Mouse (Mus musculus): ENCODE data around the gene Zscan12. TPM values are rescaled to one million over a fixed set of nuclear protein-coding genes. Genes with fewer than 3 reads are reported as not detected.

Zscan12 gene
- polyA plus RNA-seq (2015; fragmentation: Nextera tagmentation; extraction: Ambion mirVana): 12.9 and 13.9 TPM in 2 replicates

- peak within 1 kb of the TSS; percentile 89 for H3K4me3 ChIP-seq (ENCODE audit: low read length)
- peak within 1 kb of the TSS; percentile 92 for H3K9ac ChIP-seq (replicated peaks; ENCODE audit: low read length)
- ATAC-seq (ENCODE audit: low FRiP score, low TSS enrichment): peak; percentile 100
- peak within 1 kb of the TSS; percentile 71 for H3K4me2 ChIP-seq (replicated peaks; ENCODE audit: low read depth, low read length)
- WGBS: under 1% methylated on average over 29 of the region's 29 CpGs
- peak within 1 kb of the TSS; percentile 72 for H3K27ac ChIP-seq (ENCODE audit: low read length)
- peaks cover 19% of the 10 kb centered on the region for H3K4me1 ChIP-seq (ENCODE audit: insufficient read depth, low read length)
- peaks cover 6% of the 10 kb centered on the region; the same call in 1 of the 2 replicates for H3K36me3 ChIP-seq (ENCODE audit: insufficient read depth, low read length)
- no peaks in the 10 kb centered on the region for H3K27me3 ChIP-seq (ENCODE audit: insufficient read depth, low read length)
- H3K9me3 ChIP-seq (ENCODE audit: low read length): no peaks in the 10 kb centered on the region
Observed at GRCm38 (mm10) chr13:21362621-21363248, at the start of gene Zscan12. Zscan12 (plus strand) TSS chr13:21362820.

DNA sequence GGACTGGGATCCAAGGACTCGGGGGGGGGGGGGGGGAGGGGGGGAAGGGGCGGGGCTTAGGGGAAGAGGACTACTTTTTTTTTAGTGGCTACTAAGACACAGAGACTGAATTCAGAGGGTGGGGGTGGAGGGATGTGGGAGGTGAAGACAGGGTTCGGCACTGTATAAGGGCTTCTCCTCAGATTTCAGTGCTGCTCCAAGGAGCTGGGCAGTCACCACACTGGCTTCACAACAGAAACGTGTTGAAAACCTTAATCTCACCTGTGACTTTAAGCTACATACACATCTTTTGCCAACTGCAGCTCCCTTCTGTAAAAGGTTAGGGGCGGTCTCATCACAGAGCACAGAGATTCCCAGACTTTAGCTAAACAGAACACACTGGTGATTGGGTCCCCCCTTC, 49.8 kb upstream of the Zscan12 start:
- Histone ChIP-seq H3K27ac (ENCODE audit: low read length) (no peak overlapping the region), H3K4me1 (ENCODE audit: insufficient read depth, low read length) (peaks cover 4% of the 10 kb centered on the region; the same call in 1 of the 2 replicates), H3K4me2 (replicated peaks; ENCODE audit: low read depth, low read length) (no peak overlapping the region), H3K27me3 (ENCODE audit: insufficient read depth, low read length) (no peaks in the 10 kb centered on the region), H3K4me3 (ENCODE audit: low read length) (no peak overlapping the region), H3K36me3 (ENCODE audit: insufficient read depth, low read length) (no peaks in the 10 kb centered on the region), H3K9ac (replicated peaks; ENCODE audit: low read length) (no peak overlapping the region), H3K9me3 (ENCODE audit: low read length) (no peaks in the 10 kb centered on the region)
- ATAC-seq (ENCODE audit: low FRiP score, low TSS enrichment): peak; percentile 59; the same call in 1 of the 2 replicates
- 42% methylated on average over 3 of the region's 5 CpGs for WGBS

GRCm38 (mm10) chr13:21313903-21314302, 48.7 kb upstream of the Zscan12 start:
- Histone ChIP-seq H3K4me1 (ENCODE audit: insufficient read depth, low read length) (peaks cover 4% of the 10 kb centered on the region; the same call in 1 of the 2 replicates), H3K27ac (ENCODE audit: low read length) (no peak overlapping the region), H3K9ac (replicated peaks; ENCODE audit: low read length) (no peak overlapping the region), H3K9me3 (ENCODE audit: low read length) (no peaks in the 10 kb centered on the region), H3K4me2 (replicated peaks; ENCODE audit: low read depth, low read length) (no peak overlapping the region), H3K36me3 (ENCODE audit: insufficient read depth, low read length) (no peaks in the 10 kb centered on the region), H3K27me3 (ENCODE audit: insufficient read depth, low read length) (no peaks in the 10 kb centered on the region), H3K4me3 (ENCODE audit: low read length) (no peak overlapping the region)
- 86% methylated on average over 4 of the region's 4 CpGs for WGBS
- no peak for ATAC-seq (ENCODE audit: low FRiP score, low TSS enrichment)

DNA sequence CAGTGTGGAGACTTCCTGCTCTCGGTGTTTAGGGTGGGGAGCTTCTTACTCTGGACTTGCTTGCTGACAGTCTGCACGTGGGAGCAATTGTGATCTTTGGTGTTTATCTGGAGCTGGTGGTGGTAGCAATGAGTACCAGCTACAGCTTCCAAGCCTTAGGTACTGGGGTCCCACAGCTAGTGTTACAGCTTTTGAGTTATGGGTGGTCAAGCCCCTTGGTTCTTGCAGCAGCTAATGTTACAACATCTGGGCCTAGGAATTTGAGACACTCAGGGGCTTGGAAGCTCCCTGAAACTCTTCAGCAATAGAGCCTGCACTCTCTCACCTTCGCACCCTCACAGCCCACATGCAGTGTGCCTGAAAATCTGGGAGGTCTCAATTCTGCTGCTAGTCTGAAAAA, 42.4 kb upstream of the Zscan12 start:
- H3K4me1 ChIP-seq (ENCODE audit: insufficient read depth, low read length): peaks cover 12% of the 10 kb centered on the region
- no peak overlapping the region for H3K9ac ChIP-seq (replicated peaks; ENCODE audit: low read length)
- no peaks in the 10 kb centered on the region for H3K36me3 ChIP-seq (ENCODE audit: insufficient read depth, low read length)
- ATAC-seq (ENCODE audit: low FRiP score, low TSS enrichment): peak; percentile 60
- H3K9me3 ChIP-seq (ENCODE audit: low read length): no peaks in the 10 kb centered on the region
- no peak overlapping the region for H3K4me3 ChIP-seq (ENCODE audit: low read length)
- no peaks in the 10 kb centered on the region for H3K27me3 ChIP-seq (ENCODE audit: insufficient read depth, low read length)
- no peak overlapping the region for H3K4me2 ChIP-seq (replicated peaks; ENCODE audit: low read depth, low read length)
- WGBS: 28% methylated on average over 3 of the region's 3 CpGs
- no peak overlapping the region for H3K27ac ChIP-seq (ENCODE audit: low read length)

DNA sequence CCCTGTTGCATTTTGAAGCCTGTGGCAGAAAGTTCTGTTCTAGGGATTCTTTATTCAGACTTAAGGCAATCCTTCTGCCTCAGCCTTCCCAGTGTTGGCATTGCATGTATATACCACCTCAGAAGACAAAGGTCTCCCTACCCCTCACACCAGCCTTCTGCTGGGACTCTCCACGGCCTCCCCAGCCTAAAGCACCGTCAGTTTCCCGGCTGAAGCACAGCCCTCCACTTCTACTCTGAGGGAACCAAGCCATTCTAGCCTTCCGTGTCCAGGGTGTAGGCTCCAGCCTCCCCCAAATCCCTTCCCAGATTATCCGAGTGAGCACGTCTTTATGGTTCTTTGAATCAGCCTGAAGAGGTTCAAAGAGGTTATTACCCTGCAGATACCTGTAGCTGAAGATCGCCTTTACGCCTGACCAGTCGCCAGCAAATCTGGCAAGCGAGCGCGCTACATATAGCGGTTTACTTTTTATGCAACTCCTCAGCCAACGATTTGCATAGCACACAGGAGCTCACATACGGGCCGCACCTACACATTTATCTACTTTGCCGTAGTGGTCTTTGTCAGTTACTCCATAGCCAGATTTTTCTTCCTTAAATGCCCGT, 40.6 kb upstream of the Zscan12 start:
- peak overlapping the region; percentile 53 for H3K4me2 ChIP-seq (replicated peaks; ENCODE audit: low read depth, low read length)
- H3K27me3 ChIP-seq (ENCODE audit: insufficient read depth, low read length): no peaks in the 10 kb centered on the region
- no peaks in the 10 kb centered on the region for H3K9me3 ChIP-seq (ENCODE audit: low read length)
- H3K36me3 ChIP-seq (ENCODE audit: insufficient read depth, low read length): no peaks in the 10 kb centered on the region
- ATAC-seq (ENCODE audit: low FRiP score, low TSS enrichment): no peak
- WGBS: 10% methylated on average over 18 of the region's 18 CpGs
- peaks cover 15% of the 10 kb centered on the region for H3K4me1 ChIP-seq (ENCODE audit: insufficient read depth, low read length)
- H3K4me3 ChIP-seq (ENCODE audit: low read length): peak overlapping the region; percentile 44
- peak overlapping the region; percentile 31; the same call in 1 of the 2 replicates for H3K9ac ChIP-seq (replicated peaks; ENCODE audit: low read length)
- no peak overlapping the region for H3K27ac ChIP-seq (ENCODE audit: low read length)

DNA sequence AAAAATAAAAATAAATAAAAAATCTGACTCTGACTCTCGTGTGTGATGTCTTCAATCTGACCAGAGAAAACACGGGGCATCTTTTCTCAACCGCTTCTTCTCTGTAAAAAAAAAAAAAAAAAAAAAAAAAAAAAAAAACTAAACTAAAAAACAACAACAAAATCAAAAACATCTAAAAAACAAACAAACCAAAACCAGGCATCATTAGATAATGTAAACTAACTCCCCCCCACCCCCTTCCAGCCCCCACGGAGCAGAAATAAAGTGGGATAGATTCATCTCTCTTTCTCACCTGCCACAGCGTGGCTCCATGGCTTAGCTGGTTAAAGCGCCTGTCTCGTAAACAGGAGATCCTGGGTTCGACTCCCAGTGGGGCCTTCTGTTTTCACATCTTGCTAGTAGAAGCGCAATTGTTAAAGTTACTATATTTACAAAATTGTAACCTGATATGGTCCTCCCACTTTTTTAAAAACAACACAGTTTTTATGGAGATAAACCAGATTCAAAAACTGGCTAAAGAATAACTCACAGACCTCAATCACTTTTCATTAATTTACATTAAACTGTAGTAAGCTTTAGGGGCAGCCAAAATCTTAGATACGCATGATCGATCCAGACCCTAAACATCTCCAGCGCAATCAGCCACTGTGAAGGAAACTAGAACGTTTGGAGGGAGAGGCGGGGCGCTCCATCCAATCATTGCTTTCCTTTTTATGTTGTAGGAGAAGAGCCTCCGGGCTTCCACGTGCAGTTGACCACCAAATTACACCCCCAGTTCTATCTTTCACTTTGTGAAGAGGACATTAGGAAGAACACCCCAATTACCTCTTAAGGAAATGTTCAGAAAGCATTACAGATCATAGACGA, 39.9 kb upstream of the Zscan12 start:
- no peaks in the 10 kb centered on the region for H3K36me3 ChIP-seq (ENCODE audit: insufficient read depth, low read length)
- H3K27me3 ChIP-seq (ENCODE audit: insufficient read depth, low read length): no peaks in the 10 kb centered on the region
- no peak overlapping the region for H3K9ac ChIP-seq (replicated peaks; ENCODE audit: low read length)
- H3K27ac ChIP-seq (ENCODE audit: low read length): no peak overlapping the region
- H3K9me3 ChIP-seq (ENCODE audit: low read length): no peaks in the 10 kb centered on the region
- ATAC-seq (ENCODE audit: low FRiP score, low TSS enrichment): no peak
- H3K4me1 ChIP-seq (ENCODE audit: insufficient read depth, low read length): peaks cover 15% of the 10 kb centered on the region
- 13% methylated on average over 18 of the region's 18 CpGs for WGBS
- H3K4me2 ChIP-seq (replicated peaks; ENCODE audit: low read depth, low read length): peak overlapping the region; percentile 53
- peak overlapping the region; percentile 44 for H3K4me3 ChIP-seq (ENCODE audit: low read length)

DNA sequence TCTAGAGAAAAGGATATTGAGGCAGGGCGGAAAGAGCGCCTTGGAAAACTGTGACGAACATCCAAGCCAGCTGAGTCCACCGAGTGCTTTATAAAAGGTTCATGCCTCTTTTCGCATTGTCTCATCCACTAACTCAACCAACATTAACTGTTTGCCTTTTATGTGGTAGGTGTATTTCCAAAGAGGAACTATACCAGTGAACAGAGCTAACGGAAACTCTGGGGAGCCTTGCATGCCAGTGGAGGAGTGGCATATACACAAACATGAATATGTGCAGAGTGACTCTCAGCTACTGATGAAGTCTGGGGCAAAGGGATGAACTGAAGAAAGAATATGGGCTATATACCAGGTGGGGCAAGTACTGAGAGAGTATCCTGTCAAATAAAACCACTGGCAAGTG, 39.2 kb upstream of the Zscan12 start:
- 71% methylated on average over 6 of the region's 6 CpGs for WGBS
- Histone ChIP-seq H3K4me1 (ENCODE audit: insufficient read depth, low read length) (peaks cover 15% of the 10 kb centered on the region), H3K36me3 (ENCODE audit: insufficient read depth, low read length) (no peaks in the 10 kb centered on the region), H3K4me3 (ENCODE audit: low read length) (peak overlapping the region; percentile 12; the same call in 1 of the 2 replicates), H3K27ac (ENCODE audit: low read length) (no peak overlapping the region), H3K9me3 (ENCODE audit: low read length) (no peaks in the 10 kb centered on the region), H3K27me3 (ENCODE audit: insufficient read depth, low read length) (no peaks in the 10 kb centered on the region), H3K9ac (replicated peaks; ENCODE audit: low read length) (no peak overlapping the region), H3K4me2 (replicated peaks; ENCODE audit: low read depth, low read length) (peak overlapping the region; percentile 53)
- no peak for ATAC-seq (ENCODE audit: low FRiP score, low TSS enrichment)

GRCm38 (mm10) chr13:21326191-21326590, 36.4 kb upstream of the Zscan12 start:
- H3K9ac ChIP-seq (replicated peaks; ENCODE audit: low read length): no peak overlapping the region
- peak; percentile 64 for ATAC-seq (ENCODE audit: low FRiP score, low TSS enrichment)
- no peak overlapping the region for H3K27ac ChIP-seq (ENCODE audit: low read length)
- WGBS: 3% methylated on average over 4 of the region's 4 CpGs
- H3K4me3 ChIP-seq (ENCODE audit: low read length): peak overlapping the region; percentile 53
- no peaks in the 10 kb centered on the region for H3K27me3 ChIP-seq (ENCODE audit: insufficient read depth, low read length)
- H3K4me1 ChIP-seq (ENCODE audit: insufficient read depth, low read length): peaks cover 15% of the 10 kb centered on the region
- no peaks in the 10 kb centered on the region for H3K36me3 ChIP-seq (ENCODE audit: insufficient read depth, low read length)
- no peaks in the 10 kb centered on the region for H3K9me3 ChIP-seq (ENCODE audit: low read length)
- peak overlapping the region; percentile 69 for H3K4me2 ChIP-seq (replicated peaks; ENCODE audit: low read depth, low read length)

GRCm38 (mm10) chr13:21326657-21327211, 35.9 kb upstream of the Zscan12 start:
- H3K9ac ChIP-seq (replicated peaks; ENCODE audit: low read length): peak overlapping the region; percentile 50; the same call in 1 of the 2 replicates
- no peak overlapping the region for H3K27ac ChIP-seq (ENCODE audit: low read length)
- no peaks in the 10 kb centered on the region for H3K36me3 ChIP-seq (ENCODE audit: insufficient read depth, low read length)
- H3K4me1 ChIP-seq (ENCODE audit: insufficient read depth, low read length): peaks cover 15% of the 10 kb centered on the region
- 1% methylated on average over 24 of the region's 24 CpGs for WGBS
- peak; percentile 62; the same call in 1 of the 2 replicates for ATAC-seq (ENCODE audit: low FRiP score, low TSS enrichment)
- no peaks in the 10 kb centered on the region for H3K9me3 ChIP-seq (ENCODE audit: low read length)
- no peaks in the 10 kb centered on the region for H3K27me3 ChIP-seq (ENCODE audit: insufficient read depth, low read length)
- H3K4me2 ChIP-seq (replicated peaks; ENCODE audit: low read depth, low read length): peak overlapping the region; percentile 69
- H3K4me3 ChIP-seq (ENCODE audit: low read length): peak overlapping the region; percentile 53
